Mouse (Mus musculus) layer of hippocampus, adult 9-11 months (tissue): ENCODE data around the gene Sec22b.

Experiments used
- DNase-seq: peaks from one replicate; pipeline ENCODE4 v3.0.0; 2022

Gene Sec22b

GRCm38 (mm10) chr3:97900516-97901490 lies at the start of gene Sec22b:
Gene Sec22b, plus strand, starts transcription at chr3:97901190.
- DNase-seq: peak; percentile 86

- no peak for DNase-seq
Measured at GRCm38 (mm10) chr3:97851803-97852202, 49.2 kb upstream of the Sec22b start.

GRCm38 (mm10) chr3:97854575-97855384 lies 46.2 kb upstream of the Sec22b start:
- DNase-seq: peak; percentile 75

- peak; percentile 74 for DNase-seq
Measured at GRCm38 (mm10) chr3:97859400-97859799, 41.6 kb upstream of the Sec22b start.

GRCm38 (mm10) chr3:97860820-97861451 lies 40.1 kb upstream of the Sec22b start:
- no peak for DNase-seq

GRCm38 (mm10) chr3:97866696-97867095 lies 34.3 kb upstream of the Sec22b start:
- no peak for DNase-seq

GRCm38 (mm10) chr3:97867221-97868023 lies 33.6 kb upstream of the Sec22b start:
- DNase-seq: no peak

GRCm38 (mm10) chr3:97868024-97868689 lies 32.8 kb upstream of the Sec22b start:
- DNase-seq: peak; percentile 76

GRCm38 (mm10) chr3:97868733-97869132 lies 32.3 kb upstream of the Sec22b start:
- no peak for DNase-seq

GRCm38 (mm10) chr3:97869730-97870129 lies 31.3 kb upstream of the Sec22b start:
- no peak for DNase-seq

GRCm38 (mm10) chr3:97874777-97875176 lies 26.2 kb upstream of the Sec22b start:
- no peak for DNase-seq

- no peak for DNase-seq
Measured at GRCm38 (mm10) chr3:97876259-97876658, 24.7 kb upstream of the Sec22b start.

GRCm38 (mm10) chr3:97879222-97879621 lies 21.8 kb upstream of the Sec22b start:
- peak; percentile 57 for DNase-seq

GRCm38 (mm10) chr3:97881576-97881975 lies 19.4 kb upstream of the Sec22b start:
- DNase-seq: peak; percentile 58

GRCm38 (mm10) chr3:97887785-97888167 lies 13.2 kb upstream of the Sec22b start:
- no peak for DNase-seq

GRCm38 (mm10) chr3:97888168-97888901 lies 12.7 kb upstream of the Sec22b start, which contains the start of gene Pde4dip:
Gene Pde4dip, minus strand, starts transcription at chr3:97888707.
- peak; percentile 74 for DNase-seq

- DNase-seq: no peak
Measured at GRCm38 (mm10) chr3:97890205-97890604, 10.8 kb upstream of the Sec22b start.

- DNase-seq: no peak
Measured at GRCm38 (mm10) chr3:97894695-97895094, 6.3 kb upstream of the Sec22b start.

GRCm38 (mm10) chr3:97898381-97898780 lies 2.6 kb upstream of the Sec22b start:
- no peak for DNase-seq

- no peak for DNase-seq
Measured at GRCm38 (mm10) chr3:97901586-97901985, 596 bp downstream of the Sec22b start.

- no peak for DNase-seq
Measured at GRCm38 (mm10) chr3:97909737-97910136, 8.7 kb downstream of the Sec22b start.
